Mouse (Mus musculus): ENCODE measurements at regions not wholly inside any gene's neighbourhood (a gene's known extent, or its start where the extent isn't known, plus 50 kb on each side); places are given as distances from the start of the nearest gene placed in this dataset.

- no peaks in the 10 kb centered on the region for H3K27me3 ChIP-seq (replicated peaks)
- no peaks in the 10 kb centered on the region for H3K79me2 ChIP-seq (replicated peaks; ENCODE audit: control insufficient read depth, extremely low read depth, insufficient read depth, poor library complexity, severe bottlenecking)
- no peak overlapping the region for H3K4me3 ChIP-seq (replicated peaks in 1 of 3; ENCODE audit: low read depth in 2 of 3, low read length in 2 of 3, poor library complexity in 1 of 3)
- in situ Hi-C loops (cut with MboI; ENCODE audit: low pct_ligation_motif_present, low pct_unique_long_range_greater_than_20kb, low sequenced_read_pairs) (loop anchor here (25.0 kb wide), 1 partner anchor 946 kb away; no protein-coding TSS in a partner anchor), dilution Hi-C loops (cut with MboI; ENCODE audit: extremely low pct_ligation_motif_present, extremely low pct_unique_long_range_greater_than_20kb, low sequenced_read_pairs) (no loop called here)
- peak; percentile 53 for TF ChIP-seq EP300 (IDR thresholded peaks at IDR 0.05; ENCODE audit: low read length)
- TF ChIP-seq HCFC1 (IDR thresholded peaks at IDR 0.05; ENCODE audit: low read depth, low read length): no peak
- peak; percentile 72 for TF ChIP-seq IRF4 (IDR thresholded peaks at IDR 0.05; ENCODE audit: low read depth, low read length)
- TF ChIP-seq TBP (conservative IDR thresholded peaks at IDR 0.05; ENCODE audit: low read depth, low read length): no peak
- peak; percentile 48; the same call in 1 of the 2 replicates for TF ChIP-seq JUND (conservative IDR thresholded peaks at IDR 0.05; ENCODE audit: low read depth, low read length)
- TF ChIP-seq NRF1 (IDR thresholded peaks at IDR 0.05; ENCODE audit: low read depth, low read length): no peak
- DNase-seq (ENCODE audit: extremely low read depth): peak; percentile 55
- H3K9me3 ChIP-seq (replicated peaks; ENCODE audit: low read length): peaks cover 2% of the 10 kb centered on the region
- H3K27ac ChIP-seq (ENCODE audit: insufficient read depth, low read depth): no peak overlapping the region
- no peak overlapping the region for H3K4me2 ChIP-seq (ENCODE audit: insufficient read depth, low read depth, poor library complexity, severe bottlenecking)
- peaks cover 0 to 11% of the 10 kb centered on the region in 2 experiments; a peak in 3 of 4 replicates for H3K4me1 ChIP-seq (ENCODE audit: control insufficient read depth in 1 of 2, insufficient read depth in 2 of 2)
- H3K36me3 ChIP-seq (replicated peaks in 1 of 2; ENCODE audit: control insufficient read depth in 1 of 2, insufficient read depth in 1 of 2, low read length in 1 of 2): peaks cover 23 to 54% of the 10 kb centered on the region in 2 experiments
- H3K9ac ChIP-seq (ENCODE audit: insufficient read depth, low read depth): no peak overlapping the region
Measured at GRCm38 (mm10) chr13:119358696-119359095, 69.7 kb upstream of the Paip1 start.

DNA sequence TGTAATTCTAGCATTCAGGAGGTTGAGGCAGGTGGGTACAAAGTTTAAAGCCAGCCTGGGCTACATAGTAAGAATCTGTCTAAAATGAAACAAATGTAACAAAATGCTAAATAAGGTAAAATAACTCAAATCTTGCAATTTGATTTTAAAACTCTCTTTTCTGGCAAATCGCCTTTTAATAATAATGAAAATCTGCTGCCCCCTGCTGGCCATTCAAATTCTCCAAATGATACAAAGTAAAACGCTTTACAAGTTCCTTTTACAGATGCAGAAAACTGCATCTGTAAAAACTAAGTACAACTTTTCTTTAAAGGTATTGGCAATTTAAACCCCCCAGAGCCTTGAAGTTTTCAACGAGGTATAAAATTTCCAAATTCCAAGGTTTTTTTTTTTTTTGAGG lies 65.0 kb upstream of the Paip1 start:
- peaks cover 8 to 30% of the 10 kb centered on the region in 2 experiments for H3K36me3 ChIP-seq (replicated peaks in 1 of 2; ENCODE audit: control insufficient read depth in 1 of 2, insufficient read depth in 1 of 2, low read length in 1 of 2)
- dilution Hi-C loops (cut with MboI; ENCODE audit: extremely low pct_ligation_motif_present, extremely low pct_unique_long_range_greater_than_20kb, low sequenced_read_pairs) (no loop called here), in situ Hi-C loops (cut with MboI; ENCODE audit: low pct_ligation_motif_present, low pct_unique_long_range_greater_than_20kb, low sequenced_read_pairs) (loop anchor here (25.0 kb wide), 1 partner anchor 951 kb away; no protein-coding TSS in a partner anchor)
- H3K4me2 ChIP-seq (ENCODE audit: insufficient read depth, low read depth, poor library complexity, severe bottlenecking): no peak overlapping the region
- peak; percentile 46 for DNase-seq (ENCODE audit: extremely low read depth)
- no peaks in the 10 kb centered on the region for H3K79me2 ChIP-seq (replicated peaks; ENCODE audit: control insufficient read depth, extremely low read depth, insufficient read depth, poor library complexity, severe bottlenecking)
- TF ChIP-seq TBP (conservative IDR thresholded peaks at IDR 0.05; ENCODE audit: low read depth, low read length) (no peak), NRF1 (IDR thresholded peaks at IDR 0.05; ENCODE audit: low read depth, low read length) (no peak), SIN3A (IDR thresholded peaks at IDR 0.05; ENCODE audit: low read length) (no peak), HCFC1 (IDR thresholded peaks at IDR 0.05; ENCODE audit: low read depth, low read length) (no peak), BHLHE40 (IDR thresholded peaks at IDR 0.05; ENCODE audit: low read depth, low read length) (no peak), ETS1 (conservative IDR thresholded peaks at IDR 0.05; ENCODE audit: low read depth, low read length) (no peak), PAX5 (IDR thresholded peaks at IDR 0.05; ENCODE audit: low read length) (no peak), ZKSCAN1 (IDR thresholded peaks at IDR 0.05; ENCODE audit: borderline replicate concordance, low read depth, low read length) (no peak), RAD21 (IDR thresholded peaks at IDR 0.05; ENCODE audit: low read depth, low read length) (peak; percentile 61), SMC3 (IDR thresholded peaks at IDR 0.05; ENCODE audit: low read depth, low read length) (peak; percentile 41), NELFE (IDR thresholded peaks at IDR 0.05; ENCODE audit: low read depth, low read length) (no peak), CTCF (conservative IDR thresholded peaks at IDR 0.05 in 1 of 2, IDR thresholded peaks at IDR 0.05 in 1 of 2; ENCODE audit: low read depth in 2 of 2, low read length in 2 of 2) (peak in 1 of 2 experiments; percentile 72; a peak in 2 of 4 replicates), GABPA (IDR thresholded peaks at IDR 0.05; ENCODE audit: insufficient replicate concordance, low read depth, low read length) (no peak)
- H3K27ac ChIP-seq (ENCODE audit: insufficient read depth, low read depth): no peak overlapping the region
- H3K9me3 ChIP-seq (replicated peaks; ENCODE audit: low read length): peaks cover 2% of the 10 kb centered on the region
- H3K27me3 ChIP-seq (replicated peaks): no peaks in the 10 kb centered on the region
- no peak overlapping the region for H3K9ac ChIP-seq (ENCODE audit: insufficient read depth, low read depth)
- H3K4me1 ChIP-seq (ENCODE audit: control insufficient read depth in 1 of 2, insufficient read depth in 2 of 2): peaks cover 2 to 28% of the 10 kb centered on the region in 2 experiments
- H3K4me3 ChIP-seq (replicated peaks in 1 of 3; ENCODE audit: low read depth in 2 of 3, low read length in 2 of 3, poor library complexity in 1 of 3): no peak overlapping the region
